Mouse (Mus musculus): Measurements from ENCODE around the gene Olfr45. TPM values are rescaled to one million over a fixed set of nuclear protein-coding genes. Genes with fewer than 3 reads are reported as not detected.

The Olfr45 gene
- total RNA-seq, 1 experiment: not detected

DNA sequence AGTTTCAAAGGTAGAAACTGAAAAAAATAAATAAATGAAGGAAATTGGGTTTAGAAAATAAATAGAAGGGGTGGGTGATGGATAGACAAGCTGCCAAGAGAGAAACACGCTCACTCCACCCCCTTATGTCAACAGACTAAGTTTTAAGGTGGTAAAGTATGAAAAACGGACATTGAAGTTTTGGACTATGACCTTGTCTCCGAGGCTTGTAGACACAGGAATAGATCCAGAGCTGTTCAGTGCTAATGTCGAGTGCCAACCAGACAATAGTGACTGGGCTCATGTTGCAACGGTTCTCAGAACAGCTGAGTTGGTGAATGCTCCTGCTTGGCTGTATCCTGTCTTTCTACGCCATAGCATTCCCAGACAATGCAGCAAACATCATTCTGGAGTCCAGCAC lies 39.3 kb downstream of the Olfr45 start:
- Histone ChIP-seq H3K4me3 (ENCODE audit: insufficient read depth in 1 of 2, low read depth in 1 of 2, low read length in 2 of 2, poor library complexity in 1 of 2, severe bottlenecking in 1 of 2) (no peak overlapping the region), H3K4me1 (ENCODE audit: control insufficient read depth in 2 of 2, insufficient read depth in 2 of 2, low read length in 2 of 2, poor library complexity in 1 of 2) (no peaks in the 10 kb centered on the region), H3K9ac (ENCODE audit: insufficient read depth, low read depth, low read length, poor library complexity, severe bottlenecking) (no peak overlapping the region), H3K9me3 (ENCODE audit: control insufficient read depth, insufficient read depth, low read depth, low read length) (no peaks in the 10 kb centered on the region), H3K36me3 (ENCODE audit: control insufficient read depth, insufficient read depth, low read length, poor library complexity, severe bottlenecking) (no peaks in the 10 kb centered on the region), H3K27ac (ENCODE audit: insufficient read depth, low read depth, low read length, poor library complexity, severe bottlenecking) (no peak overlapping the region)
- in situ Hi-C loops (cut with MboI; ENCODE audit: low sequenced_read_pairs in 2 of 2, unreplicated experiment in 2 of 2): no loop called here
- no peak for DNase-seq (ENCODE audit: low read depth, low spot score)
- no peak for TF ChIP-seq MAFK (IDR thresholded peaks at IDR 0.05; ENCODE audit: insufficient read depth, low read depth, low read length)
- TF ChIP-seq ZNF384 (IDR thresholded peaks at IDR 0.05; ENCODE audit: low read depth, low read length): no peak
- no peak for TF ChIP-seq HCFC1 (IDR thresholded peaks at IDR 0.05; ENCODE audit: borderline replicate concordance, insufficient read depth, low read length)
- TF ChIP-seq ZC3H11A (IDR thresholded peaks at IDR 0.05; ENCODE audit: borderline replicate concordance, low read depth, low read length): no peak
- no peak for TF ChIP-seq CHD2 (IDR thresholded peaks at IDR 0.05; ENCODE audit: low read depth, low read length)

DNA sequence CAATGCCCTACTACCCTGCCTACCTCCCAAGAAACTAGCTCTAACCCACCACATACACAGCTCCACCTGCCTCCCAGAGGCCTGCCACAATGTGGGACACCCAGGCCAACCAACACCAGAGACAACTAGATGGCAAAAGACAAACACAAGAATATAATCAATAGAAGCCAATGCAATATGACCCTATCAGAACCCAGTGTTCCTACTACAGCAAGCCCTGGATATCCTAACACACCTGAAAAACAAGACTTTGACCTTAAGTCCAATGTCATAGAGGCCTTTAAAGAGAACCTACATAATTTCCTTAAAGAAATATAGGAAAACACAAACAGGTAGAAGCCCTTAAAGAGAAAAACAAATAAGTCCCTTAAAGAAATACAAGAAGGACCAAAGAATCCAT lies 43.8 kb downstream of the Olfr45 start:
- no peak overlapping the region for H3K27ac ChIP-seq (ENCODE audit: insufficient read depth, low read depth, low read length, poor library complexity, severe bottlenecking)
- no peaks in the 10 kb centered on the region for H3K36me3 ChIP-seq (ENCODE audit: control insufficient read depth, insufficient read depth, low read length, poor library complexity, severe bottlenecking)
- H3K9ac ChIP-seq (ENCODE audit: insufficient read depth, low read depth, low read length, poor library complexity, severe bottlenecking): no peak overlapping the region
- in situ Hi-C loops (cut with MboI; ENCODE audit: low sequenced_read_pairs in 2 of 2, unreplicated experiment in 2 of 2): no loop called here
- no peak for DNase-seq (ENCODE audit: low read depth, low spot score)
- TF ChIP-seq CHD2 (IDR thresholded peaks at IDR 0.05; ENCODE audit: low read depth, low read length) (no peak), ZC3H11A (IDR thresholded peaks at IDR 0.05; ENCODE audit: borderline replicate concordance, low read depth, low read length) (no peak), ZNF384 (IDR thresholded peaks at IDR 0.05; ENCODE audit: low read depth, low read length) (no peak), MAFK (IDR thresholded peaks at IDR 0.05; ENCODE audit: insufficient read depth, low read depth, low read length) (no peak), HCFC1 (IDR thresholded peaks at IDR 0.05; ENCODE audit: borderline replicate concordance, insufficient read depth, low read length) (no peak)
- no peaks in the 10 kb centered on the region for H3K9me3 ChIP-seq (ENCODE audit: control insufficient read depth, insufficient read depth, low read depth, low read length)
- H3K4me3 ChIP-seq (ENCODE audit: insufficient read depth in 1 of 2, low read depth in 1 of 2, low read length in 2 of 2, poor library complexity in 1 of 2, severe bottlenecking in 1 of 2): no peak overlapping the region
- no peaks in the 10 kb centered on the region for H3K4me1 ChIP-seq (ENCODE audit: control insufficient read depth in 2 of 2, insufficient read depth in 2 of 2, low read length in 2 of 2, poor library complexity in 1 of 2)

DNA sequence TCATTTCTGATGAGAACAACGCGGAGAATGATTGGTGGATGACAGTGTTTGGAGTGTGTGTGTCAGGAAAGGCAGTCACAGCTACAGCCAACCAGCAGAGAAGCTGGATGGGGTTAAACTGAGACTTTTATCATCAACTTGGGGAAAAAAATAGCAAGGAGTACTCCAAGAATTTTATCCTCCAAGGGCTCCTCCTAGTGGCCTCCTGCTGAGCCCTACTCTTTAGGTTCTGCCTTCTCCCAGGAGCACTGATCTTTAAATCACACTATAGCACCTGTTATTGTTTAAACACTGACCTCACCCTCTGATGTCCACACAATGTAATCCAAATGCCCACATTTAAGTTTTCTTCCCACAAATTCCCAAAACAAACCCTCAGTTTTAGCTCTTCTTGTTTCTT lies 51.4 kb downstream of the Olfr45 start:
- in situ Hi-C loops (cut with MboI; ENCODE audit: low sequenced_read_pairs in 2 of 2, unreplicated experiment in 2 of 2): no loop called here

More for the DNA sequence above, 51.4 kb downstream of the Olfr45 start:
- no peak overlapping the region for H3K9ac ChIP-seq (ENCODE audit: insufficient read depth, low read depth, low read length, poor library complexity, severe bottlenecking)
- H3K36me3 ChIP-seq (ENCODE audit: control insufficient read depth, insufficient read depth, low read length, poor library complexity, severe bottlenecking): no peaks in the 10 kb centered on the region
- H3K4me3 ChIP-seq (ENCODE audit: insufficient read depth in 1 of 2, low read depth in 1 of 2, low read length in 2 of 2, poor library complexity in 1 of 2, severe bottlenecking in 1 of 2): no peak overlapping the region
- H3K4me1 ChIP-seq (ENCODE audit: control insufficient read depth in 2 of 2, insufficient read depth in 2 of 2, low read length in 2 of 2, poor library complexity in 1 of 2): no peaks in the 10 kb centered on the region
- TF ChIP-seq HCFC1 (IDR thresholded peaks at IDR 0.05; ENCODE audit: borderline replicate concordance, insufficient read depth, low read length): no peak
- TF ChIP-seq MAFK (IDR thresholded peaks at IDR 0.05; ENCODE audit: insufficient read depth, low read depth, low read length): no peak
- H3K27ac ChIP-seq (ENCODE audit: insufficient read depth, low read depth, low read length, poor library complexity, severe bottlenecking): no peak overlapping the region
- DNase-seq (ENCODE audit: low read depth, low spot score): peak; percentile 6
- no peaks in the 10 kb centered on the region for H3K9me3 ChIP-seq (ENCODE audit: control insufficient read depth, insufficient read depth, low read depth, low read length)

Other genes starting within 250 kb of the Olfr45 start
- gene Olfr533, start 218.6 kb upstream of the Olfr45 start, total RNA-seq (2012; rRNA removed): not detected in 2 replicates
- not detected in 2 replicates for gene Olfr535, start 197.7 kb upstream of the Olfr45 start, total RNA-seq (2012; rRNA removed)
- not detected in 2 replicates for gene Olfr536, start 174.6 kb upstream of the Olfr45 start, total RNA-seq (2012; rRNA removed)
- gene Olfr538, start 114.1 kb upstream of the Olfr45 start, total RNA-seq (2012; rRNA removed): not detected in 2 replicates
- 0.32 and 0.36 TPM in 2 replicates for gene Olfr46, start 80.7 kb upstream of the Olfr45 start, total RNA-seq (2012; rRNA removed)
- gene Olfr61, start 53.0 kb upstream of the Olfr45 start, total RNA-seq (2012; rRNA removed): not detected in 2 replicates
- gene Olfr53, start 35.5 kb upstream of the Olfr45 start, total RNA-seq (2012; rRNA removed): not detected in 2 replicates
- gene Olfr539, start 22.0 kb upstream of the Olfr45 start, total RNA-seq (2012; rRNA removed): 0.40 and 0.53 TPM in 2 replicates
- gene Olfr541, start 15.3 kb downstream of the Olfr45 start, total RNA-seq (2012; rRNA removed): not detected in 2 replicates
- gene Cyp2e1, start 81.8 kb downstream of the Olfr45 start, total RNA-seq (2012; rRNA removed): not detected in 2 replicates
- gene Syce1, start 105.9 kb downstream of the Olfr45 start, total RNA-seq (2012; rRNA removed): 12.2 and 21.6 TPM in 2 replicates
- gene Zfp941, start 140.2 kb downstream of the Olfr45 start, total RNA-seq (2012; rRNA removed): 12.0 and 13.6 TPM in 2 replicates
- 19.5 and 32.1 TPM in 2 replicates for gene Urah, start 153.1 kb downstream of the Olfr45 start, total RNA-seq (2012; rRNA removed)
- gene Scgb1c1, start 163.6 kb downstream of the Olfr45 start, total RNA-seq (2012; rRNA removed): not detected in 2 replicates
- 0.16 TPM in 1 of 2 replicates, not detected in the other for gene Odf3, start 165.9 kb downstream of the Olfr45 start, total RNA-seq (2012; rRNA removed)
- 0.89 and 1.6 TPM in 2 replicates for gene Gm45785, start 174.4 kb downstream of the Olfr45 start, total RNA-seq (2012; rRNA removed)
- gene Ric8a, start 175.0 kb downstream of the Olfr45 start, total RNA-seq (2012; rRNA removed): 60.5 and 90.0 TPM in 2 replicates
- gene Bet1l, start 175.6 kb downstream of the Olfr45 start, total RNA-seq (2012; rRNA removed): 21.6 and 31.5 TPM in 2 replicates
- 164 and 199 TPM in 2 replicates for gene Psmd13, start 200.0 kb downstream of the Olfr45 start, total RNA-seq (2012; rRNA removed)
- 18.2 and 26.3 TPM in 2 replicates for gene Sirt3, start 200.4 kb downstream of the Olfr45 start, total RNA-seq (2012; rRNA removed)
- not detected in 2 replicates for gene Cox8b, start 218.5 kb downstream of the Olfr45 start, total RNA-seq (2012; rRNA removed)
- 0.27 and 0.74 TPM in 2 replicates for gene Nlrp6, start 239.0 kb downstream of the Olfr45 start, total RNA-seq (2012; rRNA removed)

Data from ES-E14 (cell line).